Mouse (Mus musculus) mature B cell (primary cell): ENCODE measurements around the gene Ldlrad3.

Experiments
- in situ Hi-C: fragments of 300-500 bp; cut with MboI; formaldehyde crosslinking; loops from 2 replicates; pipeline ENCODE4 v1.14.3; 2019

Ldlrad3 gene

DNA sequence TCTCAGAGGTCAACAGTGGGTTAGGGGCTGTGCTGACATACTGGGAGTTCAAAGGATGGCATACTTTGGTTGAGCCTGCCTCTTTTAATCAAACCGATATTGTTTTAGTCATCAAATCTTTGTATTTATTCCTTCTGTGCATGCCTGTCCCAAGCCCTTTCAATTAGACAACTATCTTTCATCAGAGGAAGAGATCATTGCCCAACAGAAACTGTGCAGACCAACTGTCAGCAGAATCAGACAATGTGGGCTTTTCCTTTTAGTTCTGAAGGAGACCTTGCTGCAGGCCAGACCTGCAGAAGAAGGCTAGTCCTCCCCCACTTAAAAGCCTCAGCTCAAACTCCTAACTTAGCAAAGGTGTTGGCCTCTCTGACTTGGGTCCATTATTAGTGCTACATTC, 41.9 kb downstream of the Ldlrad3 start:
- in situ Hi-C loops = no loop called here

DNA sequence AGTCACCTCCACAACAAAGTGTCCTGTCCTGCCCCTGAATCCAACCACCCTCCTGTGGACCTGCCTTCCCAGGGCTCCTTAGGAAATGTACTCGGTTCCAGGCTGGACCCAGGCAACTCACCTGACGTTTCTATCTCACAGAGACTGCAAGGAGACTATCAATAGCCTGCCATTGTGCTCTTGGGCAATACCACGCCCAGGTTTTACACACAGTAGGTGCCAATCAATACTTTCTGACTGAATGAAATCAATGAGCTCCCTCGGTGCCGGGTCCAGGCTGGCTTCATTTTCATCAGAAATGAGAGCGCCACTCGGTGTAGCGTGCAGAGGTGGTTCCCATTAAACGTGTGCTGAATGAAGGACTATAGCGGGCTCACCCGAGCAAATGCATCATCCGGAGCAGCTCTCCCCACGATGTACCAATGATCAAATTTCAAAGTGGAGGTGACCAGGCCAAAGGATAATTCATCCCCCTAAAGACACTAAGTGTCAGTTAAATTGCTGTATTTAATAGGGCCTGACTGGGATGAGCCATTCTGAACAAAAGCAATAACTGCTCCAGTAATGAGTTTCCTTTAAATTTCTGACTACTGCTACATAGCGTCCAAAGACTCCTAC, 43.4 kb downstream of the Ldlrad3 start:
- in situ Hi-C loops = no loop called here

DNA sequence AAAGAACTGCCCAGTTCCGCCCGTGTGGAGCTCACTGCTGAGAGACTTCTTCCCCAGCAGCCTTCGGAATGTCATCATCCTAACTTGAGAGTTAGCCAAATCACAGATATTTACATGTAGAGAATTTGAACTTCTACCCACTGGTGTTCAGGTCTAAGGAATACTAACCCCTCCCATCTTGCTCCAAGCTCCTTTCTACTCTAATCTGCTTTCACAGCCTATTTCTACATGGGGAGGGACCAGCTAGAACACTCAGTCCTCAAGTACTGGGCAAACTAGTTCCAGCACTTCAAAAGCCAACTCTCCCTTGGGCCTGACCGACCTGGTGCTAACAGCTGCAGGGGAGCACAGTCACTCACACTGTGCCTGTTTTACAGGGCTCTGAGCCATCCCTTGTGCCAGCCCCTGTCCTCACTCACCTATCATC, 44.0 kb downstream of the Ldlrad3 start:
- in situ Hi-C loops = no loop called here

DNA sequence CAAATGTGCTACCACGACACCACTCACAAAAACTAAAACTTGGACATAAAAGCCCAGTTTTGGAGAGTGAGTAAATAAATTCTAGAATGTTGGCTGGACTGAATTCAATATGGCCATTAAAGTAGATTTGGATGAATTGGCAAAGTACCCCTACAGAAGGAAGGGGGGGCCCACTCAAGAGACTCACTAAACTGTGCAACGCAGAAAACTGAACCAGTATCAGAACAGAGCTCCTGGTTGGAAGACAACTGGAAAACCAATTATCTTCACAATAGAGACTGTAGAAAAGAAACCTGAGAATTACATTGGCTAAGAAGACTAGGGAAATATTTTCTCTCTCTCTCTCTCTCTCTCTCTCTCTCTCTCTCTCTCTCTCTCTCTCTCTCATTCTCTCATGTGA, 45.0 kb downstream of the Ldlrad3 start:
- in situ Hi-C loops = no loop called here

DNA sequence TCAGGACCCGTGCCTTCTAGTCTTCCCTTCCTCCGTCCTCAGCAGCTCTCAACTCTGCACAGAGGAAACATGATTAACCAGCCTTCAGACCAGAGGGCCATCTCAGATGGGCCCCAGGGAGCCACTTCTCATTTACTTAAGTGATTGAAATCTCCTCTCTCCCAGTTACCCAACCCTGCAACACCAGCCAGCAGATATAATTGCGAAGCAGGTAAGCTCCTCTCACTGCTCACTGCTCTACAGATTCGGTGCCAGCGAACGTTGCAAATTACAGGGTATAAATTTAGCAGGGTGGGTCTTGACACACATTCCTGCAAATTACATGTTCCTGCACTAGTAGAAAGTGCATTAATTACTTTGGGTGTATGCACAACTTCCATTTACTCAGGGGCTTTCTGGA, 48.3 kb downstream of the Ldlrad3 start:
- in situ Hi-C loops = no loop called here

DNA sequence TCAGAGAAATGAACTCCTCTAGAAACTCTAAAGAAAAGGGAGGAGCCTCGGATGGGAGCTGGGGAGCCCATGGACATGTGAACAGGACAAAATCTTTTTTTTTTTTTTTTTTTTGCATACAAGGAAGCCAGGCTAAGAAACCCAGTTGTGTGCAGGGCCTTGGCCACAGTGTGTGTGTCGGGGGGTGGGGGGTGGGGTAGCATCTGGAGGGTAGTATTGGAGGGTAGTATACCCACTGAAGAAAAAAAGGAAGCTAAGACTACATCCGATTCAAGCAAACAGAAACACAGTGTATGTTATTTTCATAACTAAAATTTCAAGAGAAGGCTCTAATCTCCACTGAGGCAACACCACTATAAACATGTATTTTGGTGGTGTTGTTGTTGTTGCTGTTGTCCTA, 50.0 kb downstream of the Ldlrad3 start:
- in situ Hi-C loops = no loop called here

DNA sequence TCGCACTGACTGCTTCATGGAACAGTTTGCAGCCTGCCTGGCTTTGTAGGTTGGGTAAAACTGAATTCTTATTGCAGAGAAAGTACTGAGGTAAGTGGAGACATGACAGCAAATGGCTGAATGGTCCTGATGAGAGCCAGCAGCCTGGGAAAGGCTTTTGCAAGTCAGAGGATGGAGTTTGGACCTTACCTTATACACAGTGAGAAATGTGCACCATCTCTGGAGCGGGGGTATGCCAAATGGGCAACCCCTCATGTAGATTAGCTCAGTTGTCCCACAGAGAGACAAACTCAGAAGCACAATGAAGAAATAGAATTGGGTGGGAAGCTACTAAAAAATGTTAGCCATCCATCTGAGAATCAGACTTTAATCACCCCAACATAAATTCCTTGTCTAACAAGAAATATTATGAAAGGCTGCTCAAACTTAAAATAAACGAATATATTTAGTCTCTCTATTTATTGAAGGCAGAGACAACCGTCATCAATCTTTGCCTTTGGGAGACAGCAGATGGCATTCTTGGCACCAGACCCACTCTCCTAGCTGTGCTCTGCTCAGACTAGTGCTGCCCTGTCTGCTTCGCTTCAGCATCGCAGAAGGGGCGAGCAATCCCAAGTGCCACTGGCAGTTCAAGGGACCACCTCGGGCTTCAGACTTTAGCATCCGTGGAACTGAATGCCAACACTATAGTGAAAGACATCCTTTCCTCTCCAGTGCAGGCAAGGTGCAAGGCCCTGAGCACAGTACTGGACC, 51.5 kb downstream of the Ldlrad3 start:
- in situ Hi-C loops = no loop called here

DNA sequence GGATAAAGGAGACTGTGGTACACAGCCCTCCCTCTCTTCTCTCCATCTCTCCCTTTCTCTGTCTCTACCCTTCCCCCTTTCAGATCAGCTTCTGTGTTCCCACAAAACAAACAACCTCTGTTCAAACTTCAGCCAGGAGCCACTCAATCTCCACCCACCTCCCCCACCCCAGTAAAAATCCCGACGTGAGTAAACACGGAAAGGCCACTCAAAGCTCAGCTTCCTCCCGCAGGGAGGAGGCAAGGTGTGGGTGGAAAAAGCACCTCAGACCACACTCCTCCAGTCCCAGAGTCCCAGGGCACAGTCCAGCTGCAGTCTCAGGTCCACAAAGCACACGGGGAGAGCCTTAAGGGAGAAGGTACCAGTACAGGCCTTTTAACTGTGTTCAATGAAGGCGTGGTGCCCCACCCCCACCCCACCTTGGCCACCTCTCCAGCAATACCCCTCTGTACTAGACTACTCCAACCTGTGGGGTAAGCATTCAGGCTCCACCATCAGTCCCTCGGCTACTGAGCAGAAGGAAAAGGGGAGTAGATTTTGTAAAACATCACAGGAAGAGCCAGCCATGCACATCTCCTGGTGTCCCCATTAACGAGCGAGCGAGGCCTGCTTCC, 53.1 kb downstream of the Ldlrad3 start:
- in situ Hi-C loops = no loop called here

DNA sequence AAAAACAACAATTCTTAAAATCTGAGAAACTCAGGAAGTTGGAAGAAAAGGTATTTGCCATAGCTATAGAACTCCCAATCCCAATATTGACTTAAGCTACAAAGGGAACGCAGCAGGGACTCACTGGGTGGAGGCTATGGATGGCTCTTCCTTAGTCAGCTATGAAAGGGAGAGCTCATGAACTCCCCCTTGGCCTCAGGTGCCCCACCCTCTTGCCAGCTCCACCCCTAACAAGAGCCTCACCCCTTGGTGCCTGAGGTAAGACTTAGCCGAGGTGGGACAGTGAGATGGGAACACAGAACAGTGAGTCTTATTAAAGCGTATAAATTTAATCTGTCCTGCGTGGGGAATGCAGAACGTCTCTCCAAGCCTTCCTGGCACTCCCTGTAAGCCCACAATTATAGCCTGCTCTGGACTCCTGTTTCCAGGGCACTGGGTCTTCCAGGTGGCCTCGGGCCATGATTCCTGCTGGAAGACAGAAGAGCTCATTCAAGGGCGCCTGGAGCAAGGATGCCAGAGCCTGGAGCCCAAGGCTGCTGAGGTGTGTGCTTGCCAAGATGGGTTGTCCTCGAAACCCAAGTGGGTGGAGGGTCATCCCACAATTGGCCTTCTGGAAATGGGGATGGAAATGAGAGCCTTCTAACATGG, 55.9 kb downstream of the Ldlrad3 start:
- in situ Hi-C loops = no loop called here

DNA sequence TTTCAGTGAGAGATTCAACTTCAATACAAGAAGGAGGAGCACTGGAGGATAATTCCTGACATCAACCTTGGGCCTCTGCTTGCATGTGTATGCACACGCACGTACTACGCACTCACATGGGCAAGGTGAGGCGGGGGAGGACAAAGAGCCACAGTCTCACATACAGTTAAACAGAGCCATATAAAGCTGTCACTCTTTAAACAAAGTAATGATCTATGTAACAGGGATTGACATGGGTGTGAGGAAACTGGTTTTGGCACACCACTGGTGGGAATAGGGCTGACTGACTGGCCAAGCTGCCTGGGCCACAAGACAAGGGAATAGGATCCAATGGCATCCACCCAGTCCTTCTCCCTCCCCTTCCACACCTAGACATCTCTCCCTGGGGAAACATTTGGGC, 57.0 kb downstream of the Ldlrad3 start:
- in situ Hi-C loops = no loop called here

DNA sequence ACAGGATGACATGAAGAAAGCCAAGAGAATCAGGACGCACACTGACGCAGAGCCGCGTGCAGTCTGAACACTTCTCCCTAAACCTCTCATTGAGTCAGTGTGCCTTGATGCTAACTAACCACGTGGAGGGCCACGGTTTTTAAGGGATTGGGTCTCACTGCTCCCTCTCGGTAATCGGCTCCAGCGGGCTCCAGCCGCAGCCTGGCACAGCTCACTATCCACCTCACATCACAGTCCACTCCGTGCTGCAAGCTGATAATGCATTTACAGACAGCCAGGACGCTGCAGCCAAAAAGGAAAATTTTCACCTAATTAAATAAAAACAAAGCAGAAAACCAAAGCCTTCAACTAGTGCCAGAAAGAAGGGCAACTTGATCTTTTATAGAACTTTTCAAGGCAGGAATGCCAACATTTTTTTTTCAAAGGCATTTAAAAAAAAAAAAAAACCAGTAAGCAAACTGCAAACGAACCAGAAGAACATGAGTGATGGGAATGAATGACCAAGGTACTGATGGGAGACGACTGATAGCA, 57.6 kb downstream of the Ldlrad3 start:
- in situ Hi-C loops = no loop called here

DNA sequence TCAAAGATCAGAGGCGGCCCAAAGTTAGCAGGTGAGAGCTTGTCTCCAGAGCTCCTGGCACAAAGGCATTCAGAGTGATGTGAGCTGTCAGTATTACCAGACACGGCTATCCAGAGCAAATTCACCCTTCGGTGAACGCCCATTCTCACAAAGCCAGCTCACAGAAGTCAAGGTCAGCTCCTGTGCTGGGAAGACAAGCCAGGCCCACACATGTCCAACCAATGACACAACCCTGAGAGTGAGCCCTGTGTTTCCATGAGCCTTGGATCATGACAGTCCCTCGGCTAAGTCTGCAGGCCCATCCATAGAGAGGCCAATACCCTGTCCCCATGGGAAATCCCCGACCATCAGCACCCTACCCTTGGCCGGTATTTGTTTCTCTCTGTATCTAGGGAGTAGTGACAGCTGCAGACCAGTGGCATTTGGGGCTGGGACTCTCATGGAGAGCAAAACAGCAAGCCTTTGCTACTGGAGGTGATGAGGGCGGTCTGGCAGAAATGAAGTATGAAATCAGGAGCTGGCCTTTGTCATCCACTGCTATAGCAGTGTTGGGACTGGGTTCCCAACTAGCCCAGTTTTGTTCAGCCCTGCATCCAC, 58.3 kb downstream of the Ldlrad3 start:
- in situ Hi-C loops = no loop called here

DNA sequence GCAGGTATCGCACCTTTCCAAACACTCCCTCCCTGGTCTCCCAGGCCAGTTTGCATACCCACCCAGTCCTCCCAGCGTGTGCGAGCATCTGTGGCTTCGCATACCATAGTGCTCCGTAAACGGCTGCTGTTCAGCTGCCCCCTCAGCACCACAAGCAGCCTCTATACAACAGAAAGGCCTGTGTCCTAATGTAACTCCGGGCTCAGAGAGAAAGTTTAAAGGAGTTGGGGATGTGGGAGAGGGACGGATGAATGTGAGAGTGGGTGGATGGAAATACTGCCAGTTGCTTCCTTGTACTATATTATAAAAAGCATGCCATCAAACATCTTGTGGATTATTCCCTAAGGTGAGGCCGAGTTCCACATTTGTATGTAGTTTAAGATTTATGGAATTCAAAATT, 59.0 kb downstream of the Ldlrad3 start:
- in situ Hi-C loops = no loop called here

DNA sequence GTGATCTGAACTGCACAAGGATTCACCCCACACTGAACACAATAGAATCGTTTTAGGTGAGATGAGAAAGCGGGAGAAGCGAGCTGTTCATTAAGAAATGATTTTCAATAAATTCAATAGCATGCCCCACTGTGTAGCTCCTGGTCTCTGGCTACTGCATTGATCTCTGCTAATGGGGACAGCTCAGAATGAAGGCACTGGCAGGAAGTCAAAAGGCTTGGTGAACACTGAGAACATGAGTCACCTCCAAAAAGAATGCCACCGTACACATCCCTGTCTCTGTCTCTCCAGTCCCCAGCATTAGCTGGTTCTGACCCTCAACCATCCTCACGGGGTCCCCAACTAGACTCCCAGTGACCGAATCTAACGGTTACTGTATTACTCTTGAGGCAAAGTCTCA, 60.1 kb downstream of the Ldlrad3 start:
- in situ Hi-C loops = no loop called here

DNA sequence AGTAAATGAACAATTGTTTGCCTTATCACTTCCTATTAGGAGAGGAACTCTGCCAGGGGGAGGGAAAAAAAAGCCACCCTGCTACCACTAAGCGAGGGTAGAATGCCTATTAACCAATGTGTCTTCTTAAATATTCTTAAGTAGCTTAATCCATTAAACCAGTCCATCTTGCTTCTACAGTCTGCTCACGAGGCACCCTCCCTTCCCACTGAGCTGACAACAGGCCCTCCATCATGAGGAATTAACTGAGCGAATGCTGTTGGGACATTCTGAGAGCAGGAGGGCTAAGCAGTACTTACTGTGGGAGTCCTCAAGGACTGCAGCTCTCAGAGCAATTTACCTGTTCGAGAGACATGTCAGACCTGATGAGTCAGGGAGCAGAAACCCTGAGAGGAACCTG, 61.1 kb downstream of the Ldlrad3 start:
- in situ Hi-C loops = no loop called here

DNA sequence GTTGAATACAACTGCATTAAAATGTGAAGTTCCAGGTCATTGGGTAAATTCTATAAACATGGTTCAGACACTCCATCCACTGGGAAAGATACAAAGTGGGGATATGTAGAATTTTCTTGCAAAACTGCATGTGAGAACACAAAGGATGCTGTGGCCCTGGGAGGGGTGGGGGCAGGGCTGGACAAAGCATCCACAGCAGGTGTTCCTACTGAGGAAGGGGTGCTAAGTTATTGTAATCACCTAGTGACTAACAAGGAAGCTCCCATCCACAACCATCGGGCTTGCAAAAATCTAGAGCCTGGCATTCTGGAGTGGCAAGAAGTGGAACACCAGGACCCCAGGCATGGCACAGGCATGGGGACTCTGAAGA, 64.1 kb downstream of the Ldlrad3 start:
- in situ Hi-C loops = no loop called here

DNA sequence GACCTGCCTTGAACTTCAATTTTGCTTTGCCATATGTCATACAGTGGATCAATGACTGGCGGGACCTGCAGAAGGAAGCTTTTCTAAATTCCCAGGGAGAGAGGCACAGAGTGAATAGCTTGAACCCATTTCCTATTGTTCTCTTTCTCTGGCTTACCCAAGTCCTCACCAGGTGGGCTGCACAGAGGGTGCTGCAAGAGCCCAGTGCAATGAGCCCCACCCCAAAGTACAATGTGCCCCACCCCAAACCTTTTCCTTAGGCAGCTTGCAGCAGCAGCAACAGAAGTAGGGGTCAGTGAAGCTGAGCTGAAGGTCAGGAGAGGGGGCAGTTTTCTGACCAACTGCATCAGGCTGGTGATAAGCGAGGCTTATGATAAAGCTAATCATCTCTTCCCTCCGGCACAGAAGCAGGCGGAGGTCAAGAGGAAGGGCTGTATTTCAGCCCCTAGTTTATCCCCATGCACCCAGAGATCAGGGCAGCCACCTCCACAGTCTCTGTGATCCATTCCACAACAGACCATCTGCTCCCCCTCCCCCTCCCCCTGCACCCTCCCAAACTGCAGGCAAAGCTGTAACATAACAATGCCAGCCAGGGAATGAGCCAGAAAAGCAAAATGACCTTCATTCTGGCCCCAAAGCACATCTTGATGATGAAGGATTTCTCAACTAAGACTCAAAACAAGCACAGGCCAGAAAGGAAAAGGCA, 64.6 kb downstream of the Ldlrad3 start:
- in situ Hi-C loops = no loop called here

DNA sequence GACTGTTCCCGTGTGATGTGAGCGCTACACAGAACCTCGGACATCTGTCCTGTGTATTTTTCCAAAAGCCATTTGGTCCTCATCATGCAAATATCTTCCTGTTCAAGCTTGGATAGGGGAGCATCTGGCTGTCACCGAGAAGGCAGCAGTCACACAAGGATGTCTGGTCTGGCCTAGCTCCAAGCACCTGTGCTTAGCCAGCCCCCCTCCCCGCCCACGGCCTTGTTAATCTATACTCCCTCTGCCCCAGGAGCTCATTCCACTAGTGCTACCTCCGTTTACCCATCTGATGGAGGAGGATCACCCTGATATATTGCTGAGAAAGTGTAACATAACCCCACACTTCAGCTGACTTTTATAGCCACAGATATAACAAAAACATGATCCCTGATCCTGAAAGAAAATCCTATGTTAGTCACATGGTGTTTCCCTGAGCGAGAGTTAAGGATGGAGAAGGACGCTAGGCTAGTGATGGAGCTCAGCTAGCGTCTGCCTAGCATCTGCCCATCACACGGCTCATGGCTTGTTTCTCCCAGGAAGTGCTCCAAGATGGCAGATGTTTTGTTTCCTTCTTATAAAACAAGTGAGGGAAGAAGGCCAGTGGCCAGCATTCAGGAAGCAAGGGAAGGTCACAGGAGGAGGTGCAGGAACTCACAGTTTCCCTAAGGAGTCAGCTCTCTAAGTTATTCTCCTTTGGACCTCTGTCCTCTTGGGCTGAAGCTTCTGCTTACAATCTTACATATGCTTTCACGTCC, 66.3 kb downstream of the Ldlrad3 start:
- in situ Hi-C loops = no loop called here

DNA sequence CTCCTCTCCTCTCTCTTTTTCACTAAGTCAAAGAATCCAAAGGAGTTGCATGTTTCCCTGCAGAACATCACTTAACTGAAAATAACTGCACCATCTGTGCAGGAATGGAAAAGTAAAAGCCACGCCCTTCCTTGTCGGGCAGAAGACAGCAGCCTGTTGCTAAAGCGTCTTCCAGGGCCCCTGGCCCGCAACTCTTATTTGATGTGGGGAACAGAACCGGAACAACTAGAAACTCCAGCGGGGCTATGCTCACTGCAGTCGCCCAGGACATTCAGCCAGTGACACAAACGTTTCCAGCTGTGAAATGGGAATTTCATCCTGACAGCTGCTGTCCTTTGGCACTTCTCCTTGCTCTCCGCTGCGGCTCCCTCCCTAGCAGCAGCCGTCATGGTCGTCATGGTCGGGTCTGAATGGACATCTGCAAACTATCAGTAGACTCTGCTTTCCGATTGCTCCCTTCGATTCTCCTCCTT, 67.2 kb downstream of the Ldlrad3 start:
- in situ Hi-C loops = no loop called here

DNA sequence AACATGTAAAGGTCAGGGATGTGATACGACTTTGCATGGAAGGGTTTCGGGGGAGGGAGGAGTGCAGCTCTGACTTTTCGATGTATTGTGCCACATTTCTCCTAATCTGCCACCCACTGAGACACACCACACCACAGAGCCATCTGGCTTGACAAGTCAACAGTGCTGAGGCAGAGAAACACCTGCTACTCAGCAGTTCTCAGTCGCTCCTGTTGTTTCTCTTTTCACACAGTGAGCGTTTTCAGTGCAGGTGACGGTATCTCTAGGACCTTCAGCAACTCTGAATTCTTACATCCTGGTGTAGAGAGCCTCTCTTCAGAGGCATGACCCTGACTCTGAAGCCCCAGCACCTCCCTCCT, 68.8 kb downstream of the Ldlrad3 start:
- in situ Hi-C loops = no loop called here
